Mouse (Mus musculus): ENCODE data around the gene Vps52.
"Not testable (repeated sequence)": the region's sequence is repeated elsewhere in the genome, so short reads cannot be mapped to it uniquely, and the experiment has no call there.

Gene Vps52

GRCm38 (mm10) chr17:33941381-33941780 is 14.2 kb upstream of the Vps52 start:
- DNase-seq (ENCODE audit: low spot score in 2 of 2) = no peak

DNA sequence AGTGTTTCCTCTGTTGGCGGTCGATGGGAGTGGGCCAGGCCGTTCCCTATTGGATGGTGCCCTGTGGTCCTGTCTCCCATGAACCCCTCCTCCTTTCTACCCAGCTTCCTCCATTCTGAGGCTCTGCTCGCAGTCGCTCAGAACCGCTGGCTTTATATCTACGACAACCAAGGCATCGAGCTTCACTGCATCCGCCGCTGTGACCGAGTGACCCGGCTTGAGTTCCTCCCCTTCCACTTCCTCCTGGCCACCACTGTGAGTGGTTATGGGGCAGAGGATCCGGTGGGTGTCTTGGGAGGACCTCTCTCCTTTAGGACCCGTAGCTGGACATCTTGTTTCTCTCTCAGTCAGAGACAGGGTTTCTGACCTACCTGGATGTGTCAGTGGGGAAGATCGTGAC is 12.2 kb upstream of the Vps52 start:
- DNase-seq (ENCODE audit: low spot score in 2 of 2) = no peak

GRCm38 (mm10) chr17:33947430-33948089 is 8.1 kb upstream of the Vps52 start:
- no peak for DNase-seq (ENCODE audit: low spot score in 2 of 2)

DNA sequence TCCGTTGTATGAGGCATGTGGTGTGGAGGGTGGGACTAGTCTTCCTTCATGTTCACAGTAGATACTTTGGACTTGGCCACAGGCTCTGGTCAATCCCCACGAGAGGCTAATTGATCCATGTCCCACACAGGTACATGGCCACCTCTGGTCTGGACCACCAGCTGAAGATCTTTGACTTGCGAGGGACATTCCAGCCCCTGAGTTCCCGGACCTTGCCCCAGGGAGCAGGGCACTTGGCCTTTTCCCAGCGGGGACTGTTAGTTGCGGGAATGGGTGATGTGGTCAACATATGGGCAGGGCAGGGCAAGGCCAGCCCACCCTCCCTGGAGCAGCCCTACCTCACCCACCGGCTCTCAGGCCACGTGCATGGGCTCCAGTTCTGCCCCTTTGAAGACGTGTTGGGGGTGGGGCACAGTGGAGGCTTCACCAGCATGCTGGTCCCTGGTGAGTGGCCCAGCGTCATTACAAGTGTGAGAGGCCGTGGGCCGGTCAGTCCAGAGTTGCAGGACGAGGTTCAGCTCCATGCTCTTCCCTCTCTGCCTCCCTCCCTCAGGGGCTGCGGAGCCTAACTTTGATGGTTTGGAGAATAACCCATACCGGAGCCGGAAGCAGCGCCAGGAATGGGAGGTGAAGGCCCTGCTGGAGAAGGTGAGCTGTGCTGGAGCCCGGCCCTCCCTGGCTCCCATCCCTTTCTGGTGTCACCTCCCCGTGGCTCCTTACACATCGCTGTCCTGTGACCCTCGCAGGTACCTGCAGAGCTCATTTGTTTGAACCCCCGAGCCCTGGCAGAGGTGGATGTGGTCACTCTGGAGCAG is 7.3 kb upstream of the Vps52 start:
- no peak for DNase-seq (ENCODE audit: low spot score in 2 of 2)

DNA sequence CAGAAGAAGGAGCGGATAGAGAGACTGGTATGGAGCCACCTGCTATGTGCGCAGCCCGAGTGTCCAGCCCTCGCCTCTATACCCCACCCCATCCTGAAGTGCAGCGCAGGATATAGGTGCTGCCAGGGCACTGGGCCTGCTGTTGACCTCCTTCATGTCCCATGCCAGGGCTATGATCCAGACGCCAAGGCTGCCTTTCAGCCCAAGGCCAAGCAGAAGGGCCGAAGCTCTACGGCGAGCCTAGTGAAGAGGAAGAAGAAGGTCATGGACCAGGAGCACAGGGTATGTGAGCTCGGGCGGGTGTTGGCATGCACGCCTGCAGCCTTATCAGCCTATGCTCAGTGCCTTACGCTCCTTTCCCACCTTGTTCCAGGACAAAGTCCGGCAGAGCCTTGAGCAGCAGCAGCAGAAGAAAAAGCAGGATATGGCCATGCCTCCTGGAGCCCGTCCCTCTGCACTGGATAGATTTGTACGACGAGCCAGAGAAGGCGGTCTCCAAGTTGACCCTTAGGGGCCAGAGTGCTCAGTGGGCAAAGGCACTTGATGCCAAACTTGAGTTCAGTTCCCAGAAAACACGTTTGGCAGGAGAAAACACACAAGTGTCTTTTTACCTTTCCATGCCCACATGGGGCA is 6.6 kb upstream of the Vps52 start:
- DNase-seq (ENCODE audit: low spot score in 2 of 2) = no peak

GRCm38 (mm10) chr17:33950131-33950625 is 5.4 kb upstream of the Vps52 start:
- DNase-seq (ENCODE audit: low spot score in 2 of 2) = no peak

DNA sequence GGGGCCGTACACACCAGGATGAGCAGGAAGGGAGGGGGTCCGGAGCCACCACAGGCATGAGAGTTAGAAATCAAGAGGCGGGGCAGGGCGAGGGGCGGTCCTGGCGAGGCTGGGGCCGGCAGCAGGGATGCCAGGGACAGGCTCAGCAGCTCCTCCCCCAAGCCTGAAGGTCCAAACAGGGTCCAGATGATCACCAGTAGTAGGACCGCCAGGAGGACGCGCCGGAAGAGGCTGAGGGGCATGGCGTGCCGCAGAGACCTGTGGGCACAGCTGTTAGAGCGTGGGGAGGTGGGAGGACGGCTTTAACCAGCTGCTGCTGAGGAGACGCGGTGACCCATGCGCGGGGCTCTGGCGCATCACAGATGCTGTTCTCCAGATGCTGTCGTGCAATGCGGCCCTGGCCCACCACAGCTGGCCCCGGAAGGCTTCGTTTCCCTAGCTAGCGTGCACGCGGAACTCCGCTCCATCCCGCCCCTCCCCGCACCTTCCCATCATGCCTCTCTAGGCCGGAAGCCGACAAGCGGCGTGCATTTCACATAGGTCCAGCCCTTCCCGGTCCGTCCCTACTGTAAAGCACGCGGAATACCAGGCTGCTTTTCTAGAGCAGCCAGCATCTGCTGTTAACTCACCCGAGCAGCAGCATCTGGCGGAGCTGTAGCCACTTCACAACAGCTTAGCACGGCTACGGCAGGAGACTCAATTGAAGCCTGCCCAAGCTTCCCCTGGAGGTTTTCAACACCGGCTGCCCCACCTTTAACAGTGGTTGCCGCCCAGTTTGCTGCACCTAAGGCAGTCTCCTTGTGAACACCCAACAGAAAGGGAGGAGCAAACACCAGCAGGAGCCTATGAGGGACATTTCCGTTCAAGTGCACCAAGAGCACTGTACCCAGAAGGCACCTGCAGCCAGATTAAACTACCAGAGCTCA is 4.3 kb upstream of the Vps52 start, which contains the start of gene B3galt4:
Gene B3galt4, minus strand, starts transcription at position 468 of the 926 bp plus-strand sequence.
- DNase-seq (ENCODE audit: low spot score in 2 of 2) = peak; percentile 63 to 67

- not testable (repeated sequence) for DNase-seq (ENCODE audit: low spot score in 2 of 2)
Observed at GRCm38 (mm10) chr17:33952015-33952414, 3.6 kb upstream of the Vps52 start.

- DNase-seq (ENCODE audit: low spot score in 2 of 2) = no peak
Observed at GRCm38 (mm10) chr17:33952879-33953278, 2.7 kb upstream of the Vps52 start.

DNA sequence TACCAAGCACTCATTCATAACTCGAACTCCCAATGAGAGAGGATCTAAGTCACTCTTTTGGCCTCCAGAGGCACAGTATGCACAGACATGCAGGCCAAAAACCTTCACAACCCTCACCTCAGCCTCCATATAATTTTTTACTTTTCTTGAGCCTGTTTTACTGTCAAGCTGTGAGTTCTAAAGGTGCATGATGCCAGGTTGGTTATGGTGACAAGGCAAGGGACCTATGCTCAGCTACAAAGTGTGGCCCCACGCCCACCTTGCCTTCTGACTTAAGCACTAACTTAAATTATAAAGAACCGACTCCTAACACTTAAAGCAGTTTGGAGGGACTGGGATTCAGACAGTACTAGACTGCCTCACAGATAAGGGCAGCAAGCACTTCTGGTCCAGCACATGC is 2.3 kb upstream of the Vps52 start:
- DNase-seq (ENCODE audit: low spot score in 2 of 2) = no peak

GRCm38 (mm10) chr17:33953961-33954565 is 1.5 kb upstream of the Vps52 start:
- DNase-seq (ENCODE audit: low spot score in 2 of 2) = no peak

DNA sequence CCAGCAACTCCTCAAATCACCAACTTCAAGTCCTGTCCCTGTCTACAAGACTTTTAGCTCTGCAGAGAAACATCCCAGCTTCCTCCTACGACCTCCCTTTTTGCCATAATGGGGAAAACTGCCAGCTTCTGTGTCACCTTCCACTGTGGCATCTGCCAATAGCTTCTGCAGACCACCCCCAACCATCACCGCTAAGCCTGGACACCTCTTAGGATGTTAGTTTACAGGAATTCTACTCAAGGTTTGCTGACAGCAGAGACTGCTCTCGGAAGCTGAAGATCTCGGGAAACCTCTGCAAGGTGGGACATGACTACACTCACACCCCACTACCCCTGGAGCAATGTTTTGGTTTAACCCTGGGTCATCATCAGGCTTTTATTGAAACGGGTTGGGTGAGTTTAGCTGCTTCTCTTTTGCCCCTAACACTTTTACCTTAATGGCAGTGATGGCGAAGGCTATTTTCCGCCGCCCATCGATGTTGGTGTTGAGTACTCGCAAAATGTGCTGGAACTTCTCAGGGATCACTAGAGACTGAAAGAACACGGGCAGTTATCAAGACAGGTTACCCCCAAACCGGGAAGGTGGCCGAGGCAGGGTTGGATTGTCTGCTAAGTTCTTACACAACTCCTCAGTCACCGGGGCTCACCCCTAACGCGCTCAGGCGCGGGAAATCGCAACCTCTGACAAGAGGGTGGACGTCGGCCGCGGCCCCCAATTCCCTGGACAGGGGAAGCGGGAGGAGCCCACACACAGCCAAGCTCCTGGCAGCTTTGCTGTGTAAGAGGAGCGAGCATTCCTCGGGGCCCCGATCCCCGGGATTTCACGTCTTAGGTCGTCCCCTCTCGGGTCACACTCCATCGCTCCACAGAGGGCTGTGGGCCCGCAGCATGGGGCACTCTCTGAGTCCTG is 712 bp upstream of the Vps52 start:
- no peak for DNase-seq (ENCODE audit: low spot score in 2 of 2)

GRCm38 (mm10) chr17:33956336-33956735 is 724 bp downstream of the Vps52 start:
- DNase-seq (ENCODE audit: low spot score in 2 of 2) = no peak

DNA sequence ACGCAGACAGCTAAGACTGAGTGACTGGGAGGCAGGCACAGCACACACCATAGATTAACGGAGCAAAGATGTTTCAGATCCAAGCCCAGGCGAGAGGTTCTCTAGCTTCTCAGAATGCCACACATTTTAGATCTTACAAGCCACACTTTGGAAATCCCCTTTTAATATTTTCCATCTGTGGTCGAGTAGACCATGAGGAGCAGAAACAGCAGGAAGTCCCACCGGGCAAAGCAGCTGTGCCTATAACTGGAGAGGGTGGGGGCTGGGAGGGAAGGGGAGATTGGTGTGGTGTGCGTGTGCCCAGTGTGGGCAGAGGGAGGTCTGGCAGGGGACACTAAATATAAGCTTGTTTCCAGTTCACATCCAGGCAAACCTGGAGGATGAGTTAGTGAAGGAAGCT is 1.9 kb downstream of the Vps52 start:
- DNase-seq (ENCODE audit: low spot score in 2 of 2) = no peak

- no peak for DNase-seq (ENCODE audit: low spot score in 2 of 2)
Observed at GRCm38 (mm10) chr17:33958451-33958850, 2.8 kb downstream of the Vps52 start.

- no peak for DNase-seq (ENCODE audit: low spot score in 2 of 2)
Observed at GRCm38 (mm10) chr17:33959135-33959534, 3.5 kb downstream of the Vps52 start.

GRCm38 (mm10) chr17:33959948-33960347 is 4.3 kb downstream of the Vps52 start:
- DNase-seq (ENCODE audit: low spot score in 2 of 2) = no peak

GRCm38 (mm10) chr17:33962876-33963275 is 7.3 kb downstream of the Vps52 start:
- no peak for DNase-seq (ENCODE audit: low spot score in 2 of 2)

- no peak for DNase-seq (ENCODE audit: low spot score in 2 of 2)
Observed at GRCm38 (mm10) chr17:33965082-33965845, 9.7 kb downstream of the Vps52 start.
